ENCODE assay signal across 17 mouse cellular contexts in the genomic region with DNA sequence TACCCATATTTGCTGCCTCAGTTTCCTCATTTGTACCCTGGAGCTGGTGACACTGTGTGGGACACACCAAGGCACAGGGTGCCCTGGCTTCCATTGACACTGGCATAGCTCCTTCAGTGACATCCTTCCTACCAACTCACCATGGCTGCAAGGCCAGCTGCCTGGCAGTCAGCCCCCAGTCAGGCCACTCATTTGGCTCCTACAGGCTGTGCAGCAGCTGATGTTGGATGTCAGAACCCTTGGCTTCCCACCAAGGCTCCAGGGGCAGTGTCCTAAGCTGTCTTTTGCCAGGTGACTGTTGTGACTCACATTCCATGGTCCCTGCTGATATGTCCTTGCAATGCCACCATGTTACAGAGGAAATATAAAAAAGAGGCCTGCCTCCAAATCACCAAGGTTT. TPM values are rescaled to one million over a fixed set of nuclear protein-coding genes. Genes with fewer than 3 reads are reported as not detected.
A peak's percentile ranks its signal among the peaks of the same experiment; 100 is the strongest.
DNase-seq lines count a peak whose midpoint lies in the region; ATAC-seq lines count a peak whose summit lies in the region.
"Had no signal": no experiment of that assay in that cellular context is flagged by ENCODE, and none has a peak within 500 bp of the region (broad histone marks: within the 10 kb centered on the region; RNA-seq: fewer than 3 reads in every experiment).

No protein-coding gene starts in this region.

- no peaks in the 10 kb centered on the region for H3K9me3 ChIP-seq in heart, embryonic 11.5 days (replicated peaks; ENCODE audit: control insufficient read depth, low read length)
- no peaks in the 10 kb centered on the region for H3K9me3 ChIP-seq in limb, embryonic 10.5 days (replicated peaks)
- no peaks in the 10 kb centered on the region for H3K9me3 ChIP-seq in intestine, embryonic 16.5 days (ENCODE audit: control insufficient read depth, low read length)
- H3K9me3 ChIP-seq: midbrain, embryonic 12.5 days; neural tube, embryonic 13.5 days had no signal

- no peak overlapping the region for H3K4me3 ChIP-seq in heart, embryonic 11.5 days (ENCODE audit: low read depth, low read length)
- H3K4me3 ChIP-seq in limb, embryonic 10.5 days: no peak overlapping the region
- no peak overlapping the region for H3K4me3 ChIP-seq in intestine, embryonic 16.5 days (ENCODE audit: low read length)
- H3K4me3 ChIP-seq: midbrain, embryonic 12.5 days; neural tube, embryonic 13.5 days had no signal

- ATAC-seq in heart, embryonic 11.5 days (replicated peaks; ENCODE audit: insufficient number of reproducible peaks, low FRiP score, low TSS enrichment): no peak
- no peak for ATAC-seq in intestine, embryonic 16.5 days
- ATAC-seq in frontal cortex, adult (ENCODE audit: low TSS enrichment): no peak
- ATAC-seq: CD4-positive, CD25-positive, alpha-beta regulatory T cell, adult 4 months; forebrain, postnatal 0 days had no signal

- H3K4me1 ChIP-seq in heart, embryonic 11.5 days (ENCODE audit: control insufficient read depth, insufficient read depth, low read length): no peaks in the 10 kb centered on the region
- peaks cover 16% of the 10 kb centered on the region for H3K4me1 ChIP-seq in limb, embryonic 10.5 days
- H3K4me1 ChIP-seq in intestine, embryonic 16.5 days (ENCODE audit: control insufficient read depth, insufficient read depth, low read length): 0 out of 2 replicates have a peak, but pooled peaks cover 3% of the 10 kb centered on the region

- no peaks in the 10 kb centered on the region for H3K36me3 ChIP-seq in heart, embryonic 11.5 days (ENCODE audit: control insufficient read depth, insufficient read depth, low read length)
- no peaks in the 10 kb centered on the region for H3K36me3 ChIP-seq in limb, embryonic 10.5 days
- no peaks in the 10 kb centered on the region for H3K36me3 ChIP-seq in intestine, embryonic 16.5 days (ENCODE audit: control insufficient read depth, insufficient read depth, low read length)
- H3K36me3 ChIP-seq: midbrain, embryonic 12.5 days; neural tube, embryonic 13.5 days had no signal

- DNase-seq in heart, adult 8-10 months (ENCODE audit: low spot score): peak; percentile 54
- DNase-seq in adrenal gland, adult 8-10 months: peak; percentile 81
- DNase-seq in gastrocnemius, postnatal 14 days: peak; percentile 84
- no peak for DNase-seq in limb, embryonic 10.5 days (ENCODE audit: low spot score)
- DNase-seq in spleen, postnatal 14 days (ENCODE audit: low spot score in 2 of 2): no peak
- DNase-seq: forebrain, postnatal 0 days; kidney, adult 11 months; kidney, postnatal 4 days; lung, postnatal 10 days; retina, postnatal 1 day had no signal

- no peak overlapping the region for H3K9ac ChIP-seq in heart, embryonic 11.5 days (ENCODE audit: low read depth, low read length)
- no peak overlapping the region for H3K9ac ChIP-seq in intestine, embryonic 16.5 days (ENCODE audit: low read depth, low read length)
- H3K9ac ChIP-seq: forebrain, postnatal 0 days; midbrain, embryonic 12.5 days; neural tube, embryonic 13.5 days had no signal

- intact Hi-C loops in gastrocnemius, postnatal 14 days (cut with DNase I; ENCODE audit: low total_unique reads): no loop called here

- no peak overlapping the region for H3K4me2 ChIP-seq in heart, embryonic 11.5 days
- no peak overlapping the region for H3K4me2 ChIP-seq in intestine, embryonic 16.5 days (ENCODE audit: low read depth, low read length)
- H3K4me2 ChIP-seq: midbrain, embryonic 12.5 days; neural tube, embryonic 13.5 days had no signal

- no peak overlapping the region for H3K27ac ChIP-seq in heart, embryonic 11.5 days (ENCODE audit: low read depth, low read length)
- H3K27ac ChIP-seq in limb, embryonic 10.5 days: 0 out of 2 replicates have a peak overlapping the region, but pooled peaks have one; percentile 17
- H3K27ac ChIP-seq in intestine, embryonic 16.5 days (ENCODE audit: low read length): no peak overlapping the region
- H3K27ac ChIP-seq: midbrain, embryonic 12.5 days; neural tube, embryonic 13.5 days had no signal

- no peaks in the 10 kb centered on the region for H3K27me3 ChIP-seq in heart, embryonic 11.5 days (ENCODE audit: control insufficient read depth, insufficient read depth, low read length)
- H3K27me3 ChIP-seq in limb, embryonic 10.5 days (ENCODE audit: low read depth, poor library complexity, severe bottlenecking): no peaks in the 10 kb centered on the region
- H3K27me3 ChIP-seq in intestine, embryonic 16.5 days (replicated peaks; ENCODE audit: control insufficient read depth, insufficient read depth, low read length): no peaks in the 10 kb centered on the region
- H3K27me3 ChIP-seq: midbrain, embryonic 12.5 days; neural tube, embryonic 13.5 days had no signal

RNA-seq across cellular contexts. Expression of a gene that starts 37.8 kb away (rescaled TPM):
- 1 to 10 TPM in 1 of 4 experiments, under 1 TPM in 3; 0.52 to 1.4 (median 0.63) TPM for total RNA-seq in heart, adult 8-10 months (2022)
- polyA plus RNA-seq in heart, embryonic 11.5 days (2014; fragmentation: Nextera tagmentation; extraction: Ambion mirVana): 2.8 and 4.4 TPM in 2 replicates
- 10 to 100 TPM in 1 of 4 experiments, 1 to 10 TPM in 3; 3.0 to 12.0 (median 5.2) TPM for total RNA-seq in adrenal gland, adult 8-10 months (2022)
- 10 to 100 TPM in 1 of 2 experiments, 1 to 10 TPM in 1; 5.5 to 10.6 TPM for total RNA-seq in gastrocnemius, postnatal 14 days (2021)
- 4.4 and 6.7 TPM in 2 replicates for polyA plus RNA-seq in limb, embryonic 10.5 days (2016; fragmentation: Nextera tagmentation; extraction: Ambion mirVana)
- polyA plus RNA-seq in intestine, embryonic 16.5 days (2015; fragmentation: Nextera tagmentation; extraction: Ambion mirVana): 3.0 and 3.7 TPM in 2 replicates

RNA-seq across cellular contexts. Expression of a gene that starts 58.5 kb away (rescaled TPM):
- total RNA-seq in heart, adult 8-10 months (2022): under 1 TPM in 2 of 4 experiments, not detected in 2; 0.09 to 0.22 TPM
- polyA plus RNA-seq in heart, embryonic 11.5 days (2014; fragmentation: Nextera tagmentation; extraction: Ambion mirVana): 0.08 and 0.19 TPM in 2 replicates
- total RNA-seq in adrenal gland, adult 8-10 months (2022): under 1 TPM; 0.06 to 0.27 (median 0.21) TPM
- total RNA-seq in gastrocnemius, postnatal 14 days (2021): not detected
- polyA plus RNA-seq in limb, embryonic 10.5 days (2016; fragmentation: Nextera tagmentation; extraction: Ambion mirVana): 0.85 and 1.3 TPM in 2 replicates
- polyA plus RNA-seq in intestine, embryonic 16.5 days (2015; fragmentation: Nextera tagmentation; extraction: Ambion mirVana): 0.84 and 1.4 TPM in 2 replicates
- total RNA-seq: hematopoietic stem cell, adult 5-6 weeks had no signal
- polyA plus RNA-seq: CD4-positive, CD25-positive, alpha-beta regulatory T cell, adult 4 months had no signal

Comparison
In these comparisons a context has a peak if more than half of its experiments do, and no peak if none do; other contexts are left out.
1. DNase-seq: peak in heart, adult 8-10 months (single experiment), adrenal gland, adult 8-10 months (single experiment) and gastrocnemius, postnatal 14 days (single experiment); none in limb, embryonic 10.5 days (single experiment) and spleen, postnatal 14 days (0 of 2).